Mouse (Mus musculus) stomach, embryonic 14.5 days (tissue): ENCODE data around the gene Bex3. TPM values are rescaled to one million over a fixed set of nuclear protein-coding genes. Genes with fewer than 3 reads are reported as not detected.
A peak's percentile ranks its signal among the peaks of the same experiment; 100 is the strongest.

Experiments
- ATAC-seq: fragments of 200-750 bp; cut with Nextera tagmentation; 2 replicates; pipeline ENCODE4 v1.8.0; 2017; ENCODE audit warnings: low read depth, moderate TSS enrichment; ENCODE audit not compliant: insufficient number of reproducible peaks, insufficient read depth, low FRiP score
- H3K27ac ChIP-seq: fragments of 300-500 bp; sonication (generic); 2 replicates; pipeline ENCODE4 v1.5.1; 2014; ENCODE audit warnings: mild to moderate bottlenecking, low read length, moderate library complexity, mixed read lengths
- H3K27me3 ChIP-seq: fragments of 300-500 bp; sonication (generic); 2 replicates; pipeline ENCODE4 v1.6.1; 2014; ENCODE audit warnings: low read length, control low read depth, mixed read lengths; ENCODE audit not compliant: control insufficient read depth, insufficient read depth
- H3K36me3 ChIP-seq: fragments of 300-500 bp; sonication (generic); 2 replicates; pipeline ENCODE4 v1.6.1; 2014; ENCODE audit warnings: mild to moderate bottlenecking, control low read depth, low read length, moderate library complexity, mixed read lengths; ENCODE audit not compliant: control insufficient read depth, insufficient read depth
- H3K4me1 ChIP-seq: fragments of 300-500 bp; sonication (generic); 2 replicates; pipeline ENCODE4 v1.6.1; 2014; ENCODE audit warnings: low read length, control low read depth, mixed read lengths; ENCODE audit not compliant: control insufficient read depth, insufficient read depth
- H3K4me2 ChIP-seq: fragments of 300-500 bp; sonication (generic); replicated peaks from 2 replicates; pipeline ENCODE4 v1.6.1; 2014; ENCODE audit warnings: low read depth, low read length, control low read depth
- H3K4me3 ChIP-seq: fragments of 300-500 bp; sonication (generic); 2 replicates; pipeline ENCODE4 v1.5.1; 2014; ENCODE audit warnings: low read depth, low read length, control low read depth
- H3K9ac ChIP-seq: fragments of 300-500 bp; sonication (generic); replicated peaks from 2 replicates; pipeline ENCODE4 v1.6.1; 2014; ENCODE audit warnings: low read depth, mild to moderate bottlenecking, control low read depth, low read length, moderate library complexity, mixed read lengths
- H3K9me3 ChIP-seq: fragments of 300-500 bp; sonication (generic); 2 replicates; pipeline ENCODE4 v1.6.1; 2016; ENCODE audit warnings: low read depth, low read length, control low read depth; ENCODE audit not compliant: control insufficient read depth
- WGBS: fragments of 180-500 bp; shearing (Covaris S2); extraction: QIAGEN DNeasy Blood & Tissue Kit; methylation state at CpG from one replicate; pipeline ENCODE4 v1.1.7; 2014; 5-methylcytosine and 5-hydroxymethylcytosine counted together
- polyA plus RNA-seq: library from polyadenylated mRNA; unstranded; fragments of >200 nt; fragmentation: Nextera tagmentation; extraction: Ambion mirVana; gene quantifications from 2 replicates; pipeline ENCODE4 v1.2.1, GENCODE M21; 2014

The Bex3 gene
- polyA plus RNA-seq, 1 experiment from 2014 or later, result 489 TPM

DNA sequence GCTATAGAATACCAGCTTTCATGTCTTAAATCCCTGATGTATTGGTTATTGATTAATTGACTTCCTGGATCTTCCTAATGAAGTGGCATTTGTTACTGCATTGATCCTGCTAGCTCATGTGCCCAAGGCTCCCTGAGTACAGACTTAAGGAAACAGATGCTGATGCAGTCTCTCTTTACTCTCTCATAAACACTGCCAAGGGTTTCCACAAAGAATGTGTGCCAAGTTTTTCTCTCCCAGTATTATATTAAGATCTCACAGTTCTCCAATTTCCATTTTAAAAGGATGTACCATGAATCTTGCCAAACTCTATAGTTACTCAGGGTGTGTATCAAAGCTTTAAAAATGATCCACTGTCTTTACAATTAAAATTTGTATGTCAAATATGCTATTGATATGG is 8.3 kb downstream of the Bex3 start:
- no peaks in the 10 kb centered on the region for H3K4me1 ChIP-seq
- H3K4me3 ChIP-seq, result no peak overlapping the region
- H3K27ac ChIP-seq, result no peak overlapping the region
- H3K9ac ChIP-seq, result no peak overlapping the region
- H3K27me3 ChIP-seq, result no peaks in the 10 kb centered on the region
- H3K36me3 ChIP-seq, result no peaks in the 10 kb centered on the region
- no peaks in the 10 kb centered on the region for H3K9me3 ChIP-seq
- no peak overlapping the region for H3K4me2 ChIP-seq
- ATAC-seq, result no peak

DNA sequence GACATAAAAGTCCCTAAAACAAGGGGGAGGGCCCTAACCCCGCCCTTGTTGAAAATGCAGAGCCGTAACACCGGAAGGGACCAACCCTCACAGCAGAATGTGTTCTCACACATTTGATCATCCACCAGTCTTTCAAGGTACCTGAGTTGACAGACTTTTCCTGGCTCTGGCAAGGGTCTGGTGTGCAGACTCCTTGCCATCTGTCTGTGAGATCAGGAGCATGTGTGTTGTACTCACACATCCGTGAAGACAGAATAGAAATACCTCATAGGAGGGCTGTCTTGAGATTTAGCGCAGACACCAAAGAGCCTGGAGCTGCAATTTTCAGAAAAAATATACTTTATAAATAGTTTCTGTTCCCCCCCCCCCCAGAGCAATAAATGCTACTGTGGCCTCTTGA is 9.4 kb downstream of the Bex3 start:
- Histone ChIP-seq H3K27me3 (no peaks in the 10 kb centered on the region), H3K36me3 (no peaks in the 10 kb centered on the region), H3K4me1 (no peaks in the 10 kb centered on the region), H3K4me3 (no peak overlapping the region), H3K9ac (no peak overlapping the region), H3K4me2 (no peak overlapping the region), H3K27ac (no peak overlapping the region), H3K9me3 (no peaks in the 10 kb centered on the region)
- ATAC-seq, result no peak
- WGBS, result 79% methylated on average over 5 of the region's 5 CpGs

DNA sequence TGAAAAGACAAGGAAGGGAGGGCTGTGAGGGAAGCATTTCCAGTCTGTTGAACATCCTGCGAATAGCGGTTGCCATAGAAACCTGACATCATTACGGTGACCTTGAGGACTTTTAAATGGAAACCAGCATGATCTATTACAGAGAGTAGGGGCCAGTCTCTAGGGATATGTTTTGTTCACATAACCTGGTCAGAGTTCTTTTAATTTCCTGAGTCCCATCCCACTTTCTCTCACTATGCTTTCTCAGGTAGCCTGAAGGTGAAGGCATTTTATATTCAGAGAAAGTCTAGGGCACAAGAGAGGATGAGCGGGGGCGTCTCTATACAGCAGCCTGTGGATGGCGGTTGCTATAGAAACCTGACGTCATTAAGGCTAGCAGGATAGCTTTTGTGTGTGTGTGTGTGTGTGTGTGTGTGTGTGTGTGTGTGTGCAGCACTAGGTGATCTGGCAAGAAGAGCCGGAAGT is 20.8 kb downstream of the Bex3 start:
- ATAC-seq, result 0 out of 2 replicates have a peak, but pooled peaks have one; percentile 33
- Histone ChIP-seq H3K27ac (no peak overlapping the region), H3K27me3 (no peaks in the 10 kb centered on the region), H3K4me2 (no peak overlapping the region), H3K4me1 (no peaks in the 10 kb centered on the region), H3K9ac (no peak overlapping the region), H3K36me3 (no peaks in the 10 kb centered on the region), H3K4me3 (no peak overlapping the region), H3K9me3 (no peaks in the 10 kb centered on the region)
- WGBS, result 46% methylated on average over 8 of the region's 8 CpGs

DNA sequence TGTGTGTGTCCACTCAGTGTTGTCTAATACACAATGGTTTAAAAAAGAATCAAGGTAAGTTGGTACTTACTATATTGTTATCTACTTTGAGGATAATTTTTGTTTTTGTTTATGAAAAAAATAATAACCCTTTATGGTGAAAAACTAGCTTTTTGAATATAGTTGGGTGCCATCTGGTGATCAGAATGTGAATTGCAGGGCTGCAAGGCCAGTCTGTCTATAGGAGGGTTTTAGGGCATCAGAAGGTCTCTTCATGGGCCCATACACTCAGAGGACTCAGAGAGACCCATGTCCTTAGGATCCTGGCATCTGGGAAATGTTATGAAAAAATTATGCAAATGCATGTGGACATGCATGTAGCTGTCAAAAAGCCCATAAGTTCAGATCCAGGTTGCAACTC is 34.2 kb downstream of the Bex3 start:
- Histone ChIP-seq H3K4me3 (no peak overlapping the region), H3K36me3 (no peaks in the 10 kb centered on the region), H3K9me3 (no peaks in the 10 kb centered on the region), H3K9ac (no peak overlapping the region), H3K4me2 (no peak overlapping the region), H3K4me1 (no peaks in the 10 kb centered on the region), H3K27me3 (no peaks in the 10 kb centered on the region), H3K27ac (no peak overlapping the region)
- no peak for ATAC-seq

DNA sequence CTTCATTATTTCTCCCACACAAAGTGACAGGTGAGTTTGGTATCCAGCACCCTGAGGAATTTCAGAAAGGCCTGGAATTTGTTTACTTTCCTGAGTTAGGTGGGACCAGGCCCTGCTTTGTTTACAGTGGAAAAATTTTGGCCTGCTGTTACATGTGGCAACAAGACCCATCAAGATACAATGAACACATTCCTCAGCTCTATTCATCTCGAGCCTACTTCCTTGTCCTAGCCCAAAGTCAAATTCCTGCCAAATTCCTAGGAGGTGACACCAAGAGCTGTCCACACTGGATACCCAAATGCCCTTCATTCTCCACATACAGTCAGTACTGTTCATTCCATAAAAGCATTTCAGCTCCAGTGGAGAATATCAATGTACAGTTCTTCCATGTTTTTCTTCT is 36.1 kb downstream of the Bex3 start:
- no peak overlapping the region for H3K9ac ChIP-seq
- no peaks in the 10 kb centered on the region for H3K9me3 ChIP-seq
- H3K27me3 ChIP-seq, result no peaks in the 10 kb centered on the region
- 48% methylated on average over 1 of the region's 1 CpGs for WGBS
- H3K4me3 ChIP-seq, result no peak overlapping the region
- no peak overlapping the region for H3K27ac ChIP-seq
- no peaks in the 10 kb centered on the region for H3K4me1 ChIP-seq
- H3K36me3 ChIP-seq, result no peaks in the 10 kb centered on the region
- ATAC-seq, result no peak
- no peak overlapping the region for H3K4me2 ChIP-seq

DNA sequence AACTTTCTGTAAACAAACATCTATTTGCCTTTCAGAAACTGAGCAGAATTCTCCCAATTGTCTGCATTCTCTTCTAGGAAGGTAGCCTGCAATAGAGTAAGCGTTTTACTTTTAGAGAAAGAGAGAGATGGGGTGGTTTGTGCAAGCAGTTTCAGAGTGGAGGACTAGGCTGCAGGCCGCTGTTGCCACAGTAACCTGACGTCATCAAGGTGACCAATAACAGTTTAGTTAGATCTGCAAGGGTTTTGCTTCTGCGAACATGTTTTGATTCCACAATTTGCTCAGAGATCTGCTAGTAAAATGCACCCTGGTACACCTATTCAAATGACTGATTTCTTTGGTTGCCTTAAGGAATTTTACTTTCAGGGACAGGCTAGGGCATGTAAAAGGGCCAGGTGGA is 43.2 kb downstream of the Bex3 start:
- H3K36me3 ChIP-seq, result no peaks in the 10 kb centered on the region
- no peak overlapping the region for H3K4me2 ChIP-seq
- ATAC-seq, result no peak
- H3K27ac ChIP-seq, result no peak overlapping the region
- no peak overlapping the region for H3K9ac ChIP-seq
- H3K9me3 ChIP-seq, result no peaks in the 10 kb centered on the region
- no peak overlapping the region for H3K4me3 ChIP-seq
- H3K27me3 ChIP-seq, result no peaks in the 10 kb centered on the region
- WGBS, result 32% methylated on average over 4 of the region's 4 CpGs
- H3K4me1 ChIP-seq, result no peaks in the 10 kb centered on the region

DNA sequence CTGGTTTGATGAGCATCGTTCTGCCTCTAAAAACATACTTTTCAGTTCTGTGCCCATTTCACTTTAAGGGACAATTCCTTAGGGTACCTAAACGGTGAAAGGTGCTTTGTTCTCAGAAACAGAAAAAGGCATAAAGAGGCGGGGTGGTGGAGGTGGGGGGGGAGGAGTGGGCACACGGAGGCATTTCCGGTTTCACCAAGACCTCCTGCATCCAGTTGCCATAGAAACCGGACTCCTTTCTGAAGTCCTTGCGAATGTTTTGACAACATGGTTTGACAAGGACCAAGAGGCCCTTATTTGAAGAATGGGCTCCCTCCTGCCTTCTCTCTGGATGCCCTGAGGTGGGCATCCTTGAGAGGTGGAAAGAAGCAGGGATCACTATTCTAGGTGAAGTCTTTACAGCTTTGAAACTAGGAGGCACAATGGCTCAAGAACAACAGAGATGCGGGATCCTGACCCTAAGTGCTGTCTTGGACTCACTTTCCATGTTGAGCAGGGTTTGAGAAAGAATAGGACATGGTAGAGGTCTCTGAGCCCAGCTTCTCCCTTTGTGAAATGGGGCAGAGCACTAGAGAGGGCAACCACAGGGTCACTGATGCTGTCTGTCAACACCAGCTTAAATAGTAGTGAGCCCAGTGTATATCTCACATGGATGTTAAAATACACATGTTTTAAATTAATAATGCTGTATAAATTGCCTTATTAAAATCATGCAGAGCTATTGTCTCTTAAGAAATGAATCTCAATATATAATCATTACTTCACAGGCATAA is 43.9 kb downstream of the Bex3 start:
- Histone ChIP-seq H3K4me2 (no peak overlapping the region), H3K27me3 (no peaks in the 10 kb centered on the region), H3K4me3 (no peak overlapping the region), H3K9me3 (no peaks in the 10 kb centered on the region), H3K27ac (no peak overlapping the region), H3K36me3 (no peaks in the 10 kb centered on the region), H3K4me1 (no peaks in the 10 kb centered on the region), H3K9ac (no peak overlapping the region)
- no peak for ATAC-seq
- 27% methylated on average over 8 of the region's 8 CpGs for WGBS

DNA sequence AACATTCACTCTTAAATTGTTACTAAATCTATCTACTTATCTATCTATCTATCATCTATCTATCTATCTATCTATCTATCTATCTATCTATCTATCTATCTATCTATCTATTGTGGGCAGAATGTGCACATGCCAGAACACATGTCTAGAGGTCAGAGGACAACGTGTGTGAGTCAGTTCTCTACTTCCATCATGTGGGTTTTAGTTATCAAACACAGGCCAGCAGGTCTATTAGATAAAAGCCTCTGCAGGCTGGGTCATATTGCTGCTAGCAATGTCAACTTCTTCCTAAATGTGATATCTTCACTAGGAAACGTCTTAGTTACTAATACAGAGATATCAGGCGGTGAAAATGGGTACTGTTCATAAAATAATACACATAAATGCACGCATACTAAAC is 49.9 kb downstream of the Bex3 start:
- Histone ChIP-seq H3K27ac (no peak overlapping the region), H3K4me2 (no peak overlapping the region), H3K4me1 (no peaks in the 10 kb centered on the region), H3K9ac (no peak overlapping the region), H3K4me3 (no peak overlapping the region), H3K36me3 (no peaks in the 10 kb centered on the region), H3K27me3 (no peaks in the 10 kb centered on the region), H3K9me3 (no peaks in the 10 kb centered on the region)
- ATAC-seq, result no peak
- WGBS, result 58% methylated on average over 4 of the region's 4 CpGs
